Mouse (Mus musculus) 3T3-L1 (cell line): Measurements from ENCODE around the gene Actl6b.
A peak's percentile ranks its signal among the peaks of the same experiment; 100 is the strongest.

Experiments
- DNase-seq: peaks from one replicate; pipeline ENCODE4 v3.0.0-alpha.2; 2015; ENCODE audit warnings: low read depth, low spot score

Actl6b gene

GRCm38 (mm10) chr5:137528247-137528968, 24.9 kb upstream of the Actl6b start:
- DNase-seq, result no peak

- no peak for DNase-seq
Observed at GRCm38 (mm10) chr5:137529221-137529995, 23.9 kb upstream of the Actl6b start.

DNA sequence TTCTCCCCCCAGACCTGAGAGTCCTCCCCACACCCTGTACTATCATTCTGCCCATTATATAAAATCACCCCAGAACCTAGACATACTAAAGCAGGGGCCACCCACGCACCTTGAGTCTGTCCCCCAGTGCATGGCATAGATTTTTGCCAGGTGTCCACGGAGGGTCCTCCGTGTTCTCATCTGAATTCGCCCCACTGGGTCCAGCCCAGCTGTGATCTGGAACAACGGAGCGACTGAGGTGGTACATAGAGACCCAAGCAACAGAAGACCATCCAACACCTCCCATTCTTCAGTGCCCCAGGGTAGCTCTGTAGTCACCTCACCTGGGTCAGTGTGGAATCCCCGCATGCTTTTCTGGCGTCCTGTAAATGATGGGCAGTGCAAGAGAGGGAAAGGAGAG, 23.2 kb upstream of the Actl6b start:
- no peak for DNase-seq

- peak; percentile 86 for DNase-seq
Observed at GRCm38 (mm10) chr5:137530588-137531413, 22.5 kb upstream of the Actl6b start.

- peak; percentile 56 for DNase-seq
Observed at GRCm38 (mm10) chr5:137531414-137532130, 21.7 kb upstream of the Actl6b start.

DNA sequence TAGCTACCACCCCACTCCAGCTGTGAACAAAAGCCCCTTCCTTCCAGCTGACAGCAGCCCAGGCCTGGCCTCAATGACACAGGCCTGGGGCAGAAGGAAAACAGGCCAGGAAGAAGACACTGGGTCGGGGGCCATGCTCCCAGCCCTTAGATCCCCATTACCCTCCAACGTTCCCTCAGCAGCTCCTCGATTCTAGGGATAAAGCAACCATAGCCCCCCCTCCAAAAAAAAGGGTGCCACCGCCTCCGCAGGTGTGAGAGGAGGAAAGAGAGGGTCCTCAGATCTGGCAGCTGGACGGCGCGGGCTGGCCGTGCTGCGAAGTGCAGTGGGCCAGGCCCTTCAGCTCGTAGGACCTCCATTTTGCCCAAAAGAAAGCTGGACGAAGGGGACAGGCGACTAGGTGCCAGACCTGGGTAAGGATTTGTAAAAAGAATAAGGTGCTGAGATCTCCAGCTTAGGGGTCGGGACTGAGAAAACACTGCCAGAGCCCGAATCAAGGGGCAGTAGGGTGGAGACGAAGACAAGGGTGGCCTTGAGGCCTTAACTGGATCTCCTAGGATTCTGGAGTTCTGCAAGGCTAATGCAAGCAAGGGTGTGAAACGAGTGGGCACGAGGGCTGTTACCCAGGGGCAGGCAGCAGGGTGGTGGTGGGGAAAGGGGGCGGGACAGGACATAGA, 21.0 kb upstream of the Actl6b start:
- peak; percentile 58 for DNase-seq

DNA sequence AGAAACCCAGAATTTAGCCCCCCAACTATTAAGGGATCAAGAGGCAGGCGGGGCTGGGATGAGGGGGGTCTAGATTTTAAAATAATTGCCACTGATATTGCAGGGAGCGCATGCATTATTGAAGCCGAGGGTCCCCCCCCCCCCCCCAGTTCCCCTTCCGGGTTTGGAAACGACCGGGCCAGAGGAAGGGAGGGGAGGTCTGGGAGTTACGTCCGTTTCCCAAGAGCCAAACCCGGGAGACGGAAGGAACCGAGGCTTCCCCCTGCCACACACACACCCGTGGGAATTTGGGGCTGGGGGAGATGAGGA, 20.6 kb upstream of the Actl6b start:
- DNase-seq, result no peak

DNA sequence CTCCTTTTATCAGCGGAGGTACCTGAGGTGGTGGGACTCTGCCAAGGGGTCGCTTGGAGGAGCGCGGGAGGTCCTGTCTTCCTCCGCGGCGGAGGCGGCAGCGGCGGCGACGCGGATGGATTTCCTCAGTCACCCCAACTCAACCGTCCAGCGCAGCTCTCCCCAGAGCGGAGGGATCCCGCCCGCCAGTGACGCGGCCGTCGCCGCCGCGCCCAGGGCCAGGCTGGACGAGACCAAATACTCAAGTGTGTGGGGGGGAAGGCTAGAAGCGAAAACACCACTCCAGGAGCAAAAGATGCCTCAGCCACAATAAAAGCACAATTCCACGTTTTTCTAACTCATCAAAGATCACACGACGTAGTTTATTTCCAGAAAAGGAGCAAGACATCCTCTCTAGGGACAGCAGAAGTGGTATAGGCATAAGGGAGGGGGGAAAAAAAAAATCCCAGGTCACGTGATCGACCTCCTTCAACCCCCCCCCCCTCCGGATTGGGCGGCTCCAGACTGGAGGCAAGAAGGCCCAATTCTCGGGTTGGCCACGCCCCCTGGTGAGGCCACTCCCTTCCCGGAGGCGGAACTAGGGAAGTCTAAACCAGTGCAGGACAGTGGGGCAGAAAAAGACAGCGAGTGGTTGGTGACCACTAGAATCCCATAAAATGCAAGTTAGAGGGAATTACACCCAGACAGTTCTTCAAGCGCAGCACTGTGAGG, 20.0 kb upstream of the Actl6b start, which contains the start of the genes Epo and Gnb2:
Gene Epo (minus strand): TSS at position 126 of the 711 bp plus-strand sequence.
Gene Gnb2 (minus strand): TSS at position 394 of the 711 bp plus-strand sequence.
- peak; percentile 99 for DNase-seq

DNA sequence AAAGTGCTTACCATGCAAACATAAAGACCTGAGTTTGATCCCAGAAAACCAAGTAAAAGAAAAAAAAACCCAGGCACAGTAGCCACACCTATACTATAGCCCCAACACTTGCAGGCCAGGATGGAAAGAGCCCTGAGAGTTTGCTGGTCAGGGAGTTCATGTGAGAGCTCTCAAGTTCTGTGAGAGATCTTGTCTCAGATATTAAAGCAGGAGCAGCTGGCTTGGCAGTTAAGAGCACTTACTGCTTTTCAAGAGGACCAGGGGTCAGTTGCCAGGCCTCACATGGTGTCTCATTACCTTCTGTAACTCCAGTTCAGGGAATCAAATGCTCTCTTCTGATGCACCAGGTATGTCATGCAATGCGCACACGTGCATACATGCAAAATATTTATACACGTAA, 18.6 kb upstream of the Actl6b start:
- DNase-seq, result no peak

GRCm38 (mm10) chr5:137535318-137535717, 18.0 kb upstream of the Actl6b start:
- DNase-seq, result no peak

DNA sequence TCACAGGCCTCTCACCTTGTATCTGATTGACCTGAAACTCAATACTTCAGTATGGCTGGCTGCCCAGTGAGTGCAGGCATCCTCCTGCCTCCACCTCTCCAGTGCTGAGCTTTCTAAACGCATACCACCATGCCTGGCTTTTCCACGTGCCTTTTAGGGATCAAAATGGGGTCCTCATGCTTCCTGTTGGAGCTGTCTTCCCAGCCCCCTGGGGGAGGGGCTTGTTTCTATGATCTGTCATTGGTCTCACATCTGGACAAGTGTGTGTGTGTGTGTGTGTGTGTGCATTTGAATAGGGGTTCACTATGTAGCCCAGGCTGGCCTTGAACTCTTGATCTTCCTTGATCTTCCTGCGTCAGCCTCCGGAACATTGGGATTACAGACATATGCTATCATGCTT, 15.9 kb upstream of the Actl6b start:
- DNase-seq, result no peak

- no peak for DNase-seq
Observed at GRCm38 (mm10) chr5:137539291-137539801, 14.0 kb upstream of the Actl6b start.

DNA sequence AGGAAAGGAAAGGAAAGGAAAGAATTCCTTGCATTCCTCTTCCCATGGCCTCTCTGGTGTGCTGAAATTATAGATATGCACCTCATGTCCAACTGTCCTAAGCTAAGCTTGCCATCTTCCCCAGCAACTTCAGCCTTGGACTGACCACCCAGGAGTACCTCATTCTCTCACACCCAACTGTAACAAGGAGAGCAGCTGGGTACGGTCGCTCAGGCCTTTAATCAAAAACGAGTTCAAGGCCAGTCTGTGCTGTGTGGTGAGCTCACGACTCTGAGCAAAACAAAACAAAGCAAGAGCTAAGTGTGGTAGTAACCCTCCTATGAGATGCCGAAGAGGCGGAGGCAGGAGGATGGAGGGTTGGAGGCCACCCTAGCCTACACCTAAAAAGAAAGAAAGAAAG, 12.3 kb upstream of the Actl6b start:
- no peak for DNase-seq

DNA sequence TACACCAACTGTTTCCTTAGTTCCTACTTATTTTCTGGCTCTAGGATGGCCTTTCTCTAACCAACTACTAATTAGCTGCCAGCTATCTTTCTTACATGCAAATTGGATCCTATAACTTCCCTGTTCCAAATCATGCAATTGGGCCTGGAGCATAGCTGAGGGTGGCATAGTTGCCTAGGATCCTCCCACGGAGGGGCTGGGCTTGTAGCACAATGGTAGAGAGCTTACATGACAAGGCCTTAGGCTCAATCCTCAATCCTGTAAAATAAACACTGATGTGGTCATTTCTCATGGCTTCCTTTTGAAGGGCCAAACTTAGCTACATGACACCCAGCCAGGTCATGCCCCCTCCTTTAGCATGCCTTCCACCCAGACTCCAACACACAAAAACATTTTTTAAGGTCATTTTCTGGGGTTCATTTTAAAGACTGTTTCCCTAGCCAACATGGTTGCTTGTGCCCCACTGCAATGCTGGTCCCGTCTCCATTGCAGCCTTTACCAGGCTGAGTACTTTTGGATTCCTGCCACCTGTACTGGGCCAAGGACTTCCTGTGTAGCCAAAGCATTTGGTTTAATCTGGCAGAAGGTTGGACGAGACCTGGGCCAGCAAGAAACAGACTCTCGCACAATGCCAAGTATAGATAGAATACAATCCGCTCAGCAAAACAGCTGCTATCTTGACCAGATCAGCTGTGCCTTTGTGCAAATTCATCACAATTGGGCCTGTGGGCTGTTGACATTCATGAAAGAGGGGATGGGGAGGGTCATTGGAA, 11.4 kb upstream of the Actl6b start:
- no peak for DNase-seq

DNA sequence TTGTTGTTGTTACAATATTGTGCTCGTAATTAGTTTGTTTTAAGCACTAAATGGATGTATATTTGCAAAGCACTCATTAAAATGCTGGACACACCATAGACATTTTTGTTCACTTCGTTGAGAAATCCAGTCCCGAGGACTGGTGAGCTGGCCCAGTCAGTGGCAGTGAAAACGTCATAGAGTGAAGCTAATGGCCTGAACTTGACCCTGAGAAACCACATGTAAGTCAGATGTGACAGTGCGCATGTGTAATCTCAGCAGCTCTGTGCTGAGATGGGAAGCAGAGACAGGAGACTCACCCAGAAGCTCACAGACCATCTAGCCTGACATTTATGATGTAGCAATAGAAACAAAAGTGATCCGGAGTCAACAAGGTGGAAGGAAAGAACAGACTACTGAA, 8.4 kb upstream of the Actl6b start:
- DNase-seq, result peak; percentile 56

GRCm38 (mm10) chr5:137545596-137545995, 7.7 kb upstream of the Actl6b start:
- DNase-seq, result no peak

DNA sequence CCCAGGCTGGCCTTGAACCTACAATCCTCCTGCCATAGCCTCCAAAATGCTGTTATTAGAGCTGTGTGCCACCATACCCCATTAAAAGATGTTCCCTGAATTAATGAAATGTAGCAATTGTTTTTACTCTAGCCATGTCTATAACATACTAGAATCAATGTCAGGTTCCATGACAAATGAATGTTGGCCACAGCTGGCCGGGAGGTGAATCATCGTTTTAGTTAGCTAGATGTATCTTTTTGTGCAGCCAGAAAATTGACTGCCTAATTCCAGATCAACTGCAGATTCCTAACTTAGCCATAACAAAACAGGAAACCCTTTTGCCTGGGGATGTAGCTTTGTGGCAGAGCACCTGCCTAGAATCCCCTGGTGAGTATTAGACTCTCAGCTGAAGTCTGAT, 3.5 kb upstream of the Actl6b start:
- peak; percentile 72 for DNase-seq

DNA sequence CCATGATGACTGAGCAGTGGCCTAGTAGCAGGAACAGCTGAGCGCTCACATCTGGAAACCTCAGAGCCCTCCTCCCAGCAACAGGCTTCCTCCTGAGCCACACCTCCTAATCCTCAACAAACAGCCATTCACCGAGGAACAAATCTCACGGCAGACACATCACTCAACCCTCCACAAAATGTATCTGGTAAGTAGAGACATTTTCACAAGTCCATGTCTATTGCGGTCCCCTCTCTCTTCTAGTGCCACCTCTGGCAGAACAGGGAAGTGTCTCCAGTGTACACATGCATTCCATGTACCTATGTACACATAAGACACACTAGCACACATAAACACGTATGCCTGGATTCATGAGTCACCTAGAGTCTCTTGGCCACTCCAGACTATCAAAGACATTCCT, 2.2 kb upstream of the Actl6b start:
- DNase-seq, result peak; percentile 52

DNA sequence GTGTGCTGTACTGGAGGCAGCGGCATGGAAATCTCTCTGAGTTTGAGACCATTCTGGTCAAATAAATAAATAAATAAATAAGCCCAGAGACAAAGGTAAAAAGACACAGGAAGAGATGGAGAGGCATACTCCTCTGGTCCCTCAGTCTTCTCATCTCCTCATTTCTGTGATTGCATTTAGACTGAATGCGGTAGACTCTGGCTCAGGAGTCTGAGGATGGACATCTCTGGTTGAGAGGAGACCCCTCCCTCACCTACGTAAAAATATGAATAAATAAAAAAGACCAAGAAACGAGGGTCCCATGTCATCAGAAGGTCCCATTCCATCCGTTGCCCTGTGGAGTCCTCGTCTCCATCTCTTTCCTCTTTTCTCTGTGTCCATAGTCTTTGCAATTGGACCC, 317 bp upstream of the Actl6b start:
- no peak for DNase-seq
